Mouse (Mus musculus): ENCODE measurements around the gene Kyat3.
"Not testable (repeated sequence)": the region's sequence is repeated elsewhere in the genome, so short reads cannot be mapped to it uniquely, and the experiment has no call there.

Kyat3 gene

GRCm38 (mm10) chr3:142700442-142701322 is at the start of gene Kyat3:
TSS of gene Kyat3 (plus strand) at chr3:142701051.
- in situ Hi-C loops (cut with MseI, MboI): loop anchor here in 1 of 2 experiments (10.0 kb wide), 1 partner anchor 56 kb away; no protein-coding TSS in a partner anchor

GRCm38 (mm10) chr3:142664723-142665122 is 36.1 kb upstream of the Kyat3 start:
- in situ Hi-C loops (cut with MseI, MboI): no loop called here

- in situ Hi-C loops (cut with MseI, MboI): no loop called here
Measured at GRCm38 (mm10) chr3:142674607-142675006, 26.2 kb upstream of the Kyat3 start.

- in situ Hi-C loops (cut with MseI, MboI): no loop called here
Measured at GRCm38 (mm10) chr3:142687939-142688338, 12.9 kb upstream of the Kyat3 start.

GRCm38 (mm10) chr3:142688353-142688752 is 12.5 kb upstream of the Kyat3 start:
- in situ Hi-C loops (cut with MseI, MboI): no loop called here

- in situ Hi-C loops (cut with MseI, MboI): no loop called here
Measured at GRCm38 (mm10) chr3:142696517-142696916, 4.3 kb upstream of the Kyat3 start.

- in situ Hi-C loops (cut with MseI, MboI): loop anchor here in 1 of 2 experiments (10.0 kb wide), 1 partner anchor 57 kb away; no protein-coding TSS in a partner anchor
Measured at GRCm38 (mm10) chr3:142701407-142701989, 647 bp downstream of the Kyat3 start.

DNA sequence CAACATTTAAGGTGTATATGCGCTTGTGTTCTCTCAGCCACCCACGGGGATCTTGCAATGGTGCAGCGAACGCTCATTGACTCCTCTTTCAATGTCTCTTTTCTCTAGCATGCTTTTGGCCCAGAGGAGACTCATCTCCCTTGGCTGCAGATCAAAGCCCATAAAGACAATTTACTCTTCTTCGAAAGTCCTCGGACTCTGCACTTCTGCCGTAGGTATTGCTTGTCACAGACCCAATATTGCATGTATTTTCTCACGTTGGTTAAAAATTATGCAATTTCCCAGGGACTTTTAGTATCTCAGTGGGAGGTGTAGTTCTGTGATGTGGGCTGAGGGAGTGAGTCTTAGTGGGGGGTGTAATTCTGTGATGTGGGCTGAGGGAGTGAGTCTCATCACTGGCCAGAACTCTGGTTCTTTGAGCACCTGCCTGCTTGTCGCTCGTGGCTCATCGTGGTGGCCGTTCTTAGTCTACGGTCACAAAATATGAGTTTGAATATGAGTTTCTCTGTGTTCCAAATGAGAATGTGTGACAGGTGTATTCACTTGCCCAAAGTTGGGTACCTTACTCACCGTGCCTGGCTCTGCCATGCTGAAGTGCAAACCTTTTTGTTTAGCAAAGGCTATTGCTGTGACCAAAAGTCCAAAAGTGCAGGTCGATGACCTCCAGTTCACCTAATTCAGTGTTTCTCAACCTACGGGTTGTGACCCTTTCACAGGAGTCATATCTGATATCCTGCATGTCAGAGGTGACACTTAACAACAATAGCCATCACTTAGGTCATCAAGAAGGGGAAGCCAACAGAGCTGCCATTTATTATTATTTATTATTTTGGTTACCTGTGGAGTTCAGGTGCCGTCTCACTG is 6.0 kb downstream of the Kyat3 start:
- in situ Hi-C loops (cut with MseI, MboI): loop anchor here in 1 of 2 experiments (10.0 kb wide), 1 partner anchor 62 kb away; no protein-coding TSS in a partner anchor

DNA sequence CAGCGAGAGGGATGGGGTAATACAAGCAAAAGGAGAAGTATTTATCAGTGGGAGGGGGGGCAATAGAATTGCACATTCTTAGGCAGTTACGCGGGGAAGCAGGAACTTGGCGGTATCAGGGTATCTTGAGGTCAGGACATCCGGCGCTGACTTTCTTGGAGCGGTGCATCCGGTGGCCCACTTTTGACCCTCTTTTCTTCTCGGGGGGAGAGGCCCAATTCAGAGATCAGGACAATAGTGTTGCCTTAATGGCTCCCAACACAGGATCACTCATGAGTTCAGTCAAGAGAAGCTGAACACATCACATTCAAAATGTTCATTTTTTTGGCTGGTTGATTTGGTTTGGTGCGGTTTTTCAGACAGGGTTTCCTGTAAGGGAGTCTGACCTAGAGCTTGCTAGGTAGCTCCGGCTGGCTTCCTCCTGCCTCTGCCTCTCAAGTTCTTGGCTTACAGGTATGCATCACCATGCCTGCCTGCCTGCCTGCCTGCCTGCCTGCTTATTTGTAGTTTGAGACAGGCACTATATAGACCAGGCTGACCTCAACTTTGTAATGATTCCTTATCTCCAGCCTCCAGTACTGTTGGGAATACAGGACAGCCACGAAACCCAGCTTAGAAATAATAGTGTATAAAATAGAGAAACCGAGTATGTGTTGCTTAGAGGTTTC is 7.5 kb downstream of the Kyat3 start:
- in situ Hi-C loops (cut with MseI, MboI): loop anchor here in 1 of 2 experiments (10.0 kb wide), 1 partner anchor 64 kb away; no protein-coding TSS in a partner anchor

GRCm38 (mm10) chr3:142708849-142709419 is 8.1 kb downstream of the Kyat3 start:
- in situ Hi-C loops (cut with MseI, MboI): loop anchor here in 1 of 2 experiments (10.0 kb wide), 1 partner anchor 64 kb away; no protein-coding TSS in a partner anchor

DNA sequence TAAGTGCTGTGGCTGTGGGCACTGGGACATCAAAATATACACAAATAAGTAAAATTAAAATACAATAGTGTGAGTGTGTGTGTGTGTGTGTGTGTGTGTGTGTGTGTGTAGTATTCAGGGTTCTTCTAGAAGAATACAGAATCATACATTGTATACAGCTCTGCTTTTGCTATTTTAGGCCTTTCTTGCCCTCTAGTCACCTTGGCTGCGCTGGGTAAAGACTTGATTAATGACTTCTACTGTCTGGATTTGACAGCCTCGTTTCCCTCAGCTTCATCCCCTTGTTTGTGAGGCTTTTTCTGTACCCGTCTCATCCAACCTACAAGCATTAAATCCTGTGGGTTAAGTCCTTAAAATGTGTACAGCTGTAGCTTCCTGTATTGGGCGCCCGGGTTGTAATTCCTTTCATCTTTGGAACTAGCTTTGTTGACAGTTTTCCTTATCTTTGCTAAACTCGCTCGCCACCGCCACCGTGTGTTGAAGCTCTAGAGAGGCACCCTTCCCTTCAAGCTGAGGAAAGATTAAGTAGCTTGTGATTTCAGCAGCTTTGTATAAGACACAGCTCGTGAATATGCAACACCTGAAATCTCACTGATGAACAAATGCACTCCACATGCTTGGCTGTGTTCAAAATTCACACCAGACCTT is 9.6 kb downstream of the Kyat3 start:
- in situ Hi-C loops (cut with MseI, MboI): no loop called here

GRCm38 (mm10) chr3:142711372-142711771 is 10.5 kb downstream of the Kyat3 start:
- in situ Hi-C loops (cut with MseI, MboI): no loop called here

- in situ Hi-C loops (cut with MseI, MboI): not testable (repeated sequence)
Measured at GRCm38 (mm10) chr3:142712401-142713040, 11.7 kb downstream of the Kyat3 start.

- in situ Hi-C loops (cut with MseI, MboI): no loop called here
Measured at GRCm38 (mm10) chr3:142725481-142725880, 24.6 kb downstream of the Kyat3 start.

DNA sequence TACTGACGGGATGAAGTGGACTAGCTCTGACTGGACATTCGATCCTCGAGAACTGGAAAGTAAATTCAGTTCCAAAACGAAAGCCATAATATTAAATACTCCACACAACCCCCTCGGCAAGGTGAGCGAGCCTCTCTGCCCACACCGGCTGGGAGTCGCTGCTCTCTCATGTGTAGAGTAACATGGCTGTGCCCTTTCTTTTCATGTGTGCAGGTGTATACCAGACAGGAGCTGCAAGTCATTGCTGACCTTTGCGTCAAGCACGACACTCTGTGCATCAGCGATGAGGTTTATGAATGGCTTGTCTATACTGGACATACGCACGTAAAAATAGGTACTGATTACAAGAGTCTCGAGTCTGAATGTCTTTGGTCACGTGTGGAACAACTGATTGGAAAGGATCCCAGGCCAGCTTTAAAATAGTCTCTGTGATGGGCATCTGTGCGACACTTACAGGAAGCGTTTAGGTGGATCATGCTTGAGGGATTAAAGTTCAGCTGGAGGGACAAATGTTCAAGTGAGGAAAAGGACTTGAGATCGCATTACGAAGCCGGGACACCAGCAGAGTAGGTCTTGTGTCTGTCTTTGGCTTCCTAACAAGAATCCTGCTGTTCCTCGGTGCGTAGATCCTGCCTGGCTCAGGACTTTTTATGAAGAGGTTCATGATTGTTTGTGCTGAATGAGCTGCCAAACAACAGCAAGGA is 25.3 kb downstream of the Kyat3 start:
- in situ Hi-C loops (cut with MseI, MboI): no loop called here

GRCm38 (mm10) chr3:142734291-142734690 is 33.4 kb downstream of the Kyat3 start:
- in situ Hi-C loops (cut with MseI, MboI): no loop called here

DNA sequence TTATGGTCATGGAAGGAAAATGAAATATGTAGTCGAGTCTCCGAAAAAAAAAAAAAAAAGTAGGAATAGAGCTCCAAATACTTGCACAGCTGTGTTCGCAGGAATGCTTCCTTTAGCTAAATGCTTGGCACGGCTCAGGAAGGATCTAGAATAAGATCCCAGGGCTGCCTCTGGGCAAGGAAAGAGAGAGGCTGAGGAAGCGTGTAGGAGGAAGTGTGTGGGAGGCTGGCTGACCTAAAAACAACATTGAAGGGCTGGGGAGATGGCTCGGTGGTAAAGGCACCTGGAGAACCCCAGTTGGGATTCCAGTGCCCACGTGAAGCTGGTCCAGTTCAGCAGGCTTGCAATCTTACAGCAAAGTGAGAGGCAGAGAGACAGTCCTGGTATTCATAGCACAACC is 40.0 kb downstream of the Kyat3 start:
- in situ Hi-C loops (cut with MseI, MboI): no loop called here

- in situ Hi-C loops (cut with MseI, MboI): no loop called here
Measured at GRCm38 (mm10) chr3:142743973-142744898, 43.4 kb downstream of the Kyat3 start.
